Mouse (Mus musculus) stomach, postnatal 0 days (tissue): ENCODE measurements at regions not wholly inside any gene's neighbourhood (a gene's known extent, or its start where the extent isn't known, plus 50 kb on each side); places are given as distances from the start of the nearest gene placed in this dataset.

Experiments
- CTCF ChIP-seq: IDR thresholded peaks from 2 replicates; pipeline ENCODE4 v1.5.1; 2016; ENCODE audit warnings: antibody characterized with exemption, low read depth, mild to moderate bottlenecking, moderate library complexity
- EP300 ChIP-seq: optimal IDR thresholded peaks from 2 replicates; pipeline ENCODE3; 2016; ENCODE audit warnings: antibody characterized with exemption

- TF ChIP-seq CTCF (no peak), EP300 (no peak)
Observed at GRCm38 (mm10) chr4:83107161-83107560, 55.0 kb upstream of the Frem1 start.
